14 mouse cellular contexts compared by ENCODE assay signal in genomic region chr8:91525342-91525817, GRCm38 (mm10).
A peak's percentile ranks its signal among the peaks of the same experiment; 100 is the strongest.
DNase-seq lines count a peak whose midpoint lies in the region; ATAC-seq and TF ChIP-seq lines count a peak whose summit lies in the region.
"Had no signal": no experiment of that assay in that cellular context is flagged by ENCODE, and none has a peak within 500 bp of the region (broad histone marks: within the 10 kb centered on the region; RNA-seq: fewer than 3 reads in every experiment).

No protein-coding gene starts in this region.

- H3K9ac ChIP-seq in kidney, embryonic 16.5 days (replicated peaks; ENCODE audit: low read length), result no peak overlapping the region
- no peak overlapping the region for H3K9ac ChIP-seq in MEL (ENCODE audit: control insufficient read depth, low read depth, low read length, poor library complexity, severe bottlenecking)
- H3K9ac ChIP-seq: intestine, embryonic 15.5 days had no signal

- no peaks in the 10 kb centered on the region for H3K36me3 ChIP-seq in kidney, embryonic 16.5 days (ENCODE audit: insufficient read depth, low read length)
- peaks cover 0 to 18% of the 10 kb centered on the region in 2 experiments for H3K36me3 ChIP-seq in MEL (ENCODE audit: control insufficient read depth in 1 of 2, insufficient read depth in 2 of 2, low read length in 2 of 2)

- DNase-seq in kidney, adult 18-20 months, result no peak
- no peak for DNase-seq in MEL (ENCODE audit: low read depth, low spot score)
- peak; percentile 89 for DNase-seq in embryo, embryonic 9.5 days (ENCODE audit: extremely low spot score)
- no peak for DNase-seq in cerebellum, postnatal 4 days (ENCODE audit: low spot score in 2 of 2)
- no peak for DNase-seq in heart, adult 11 months
- DNase-seq: cerebellum, postnatal 10 days; gastrocnemius, postnatal 14 days; lung, postnatal 10 days; thymus, postnatal 36 days had no signal

- no peaks in the 10 kb centered on the region for H3K79me2 ChIP-seq in MEL (ENCODE audit: control insufficient read depth, insufficient read depth, low read length, poor library complexity)

- TF ChIP-seq POLR2A in MEL (IDR thresholded peaks at IDR 0.05; ENCODE audit: control insufficient read depth in 1 of 2, insufficient read depth in 1 of 2, low read depth in 1 of 2, low read length in 2 of 2, poor library complexity in 1 of 2), result no peak

- H3K27me3 ChIP-seq in kidney, embryonic 16.5 days (ENCODE audit: insufficient read depth, low read length), result no peaks in the 10 kb centered on the region
- H3K27me3 ChIP-seq in MEL (ENCODE audit: control insufficient read depth in 1 of 2, insufficient read depth in 2 of 2, low read length in 2 of 2), result no peaks in the 10 kb centered on the region
- H3K27me3 ChIP-seq: intestine, embryonic 15.5 days had no signal

- no peak overlapping the region for H3K4me3 ChIP-seq in kidney, embryonic 16.5 days (ENCODE audit: low read length)
- H3K4me3 ChIP-seq in MEL (ENCODE audit: control insufficient read depth in 1 of 2, insufficient read depth in 1 of 2, low read depth in 2 of 2, low read length in 2 of 2), result no peak overlapping the region
- H3K4me3 ChIP-seq: erythroblast, embryonic 14.5 days; intestine, embryonic 15.5 days; myocyte had no signal

- no peak for TF ChIP-seq RAD21 in MEL (IDR thresholded peaks at IDR 0.05; ENCODE audit: low read depth, low read length)

- H3K27ac ChIP-seq in kidney, embryonic 16.5 days (ENCODE audit: low read length), result no peak overlapping the region
- H3K27ac ChIP-seq in MEL (ENCODE audit: control insufficient read depth, low read depth, low read length), result no peak overlapping the region; the same call in 1 of the 2 replicates
- H3K27ac ChIP-seq: intestine, embryonic 15.5 days had no signal

- peaks cover 46% of the 10 kb centered on the region for H3K4me1 ChIP-seq in kidney, embryonic 16.5 days (ENCODE audit: insufficient read depth, low read length)
- peaks cover 17 to 23% of the 10 kb centered on the region in 2 experiments for H3K4me1 ChIP-seq in MEL (ENCODE audit: control insufficient read depth in 1 of 2, insufficient read depth in 2 of 2, low read length in 2 of 2)
- H3K4me1 ChIP-seq: intestine, embryonic 15.5 days had no signal

- H3K9me3 ChIP-seq in kidney, embryonic 16.5 days (ENCODE audit: low read length), result no peaks in the 10 kb centered on the region
- H3K9me3 ChIP-seq in MEL (replicated peaks; ENCODE audit: insufficient read depth, low read length), result no peaks in the 10 kb centered on the region
- H3K9me3 ChIP-seq: intestine, embryonic 15.5 days had no signal

- H3K4me2 ChIP-seq in kidney, embryonic 16.5 days (replicated peaks; ENCODE audit: low read depth, low read length), result no peak overlapping the region
- H3K4me2 ChIP-seq: intestine, embryonic 15.5 days had no signal

- TF ChIP-seq EP300 in MEL (IDR thresholded peaks at IDR 0.05; ENCODE audit: low read depth in 1 of 2, low read length in 2 of 2), result peak; percentile 6 to 68; a peak in 1 of 4 replicates

- TF ChIP-seq CTCF in MEL (IDR thresholded peaks at IDR 0.05 in 2 of 3, conservative IDR thresholded peaks at IDR 0.05 in 1 of 3; ENCODE audit: control insufficient read depth in 1 of 3, insufficient read depth in 1 of 3, low read depth in 2 of 3, low read length in 3 of 3, poor library complexity in 1 of 3, severe bottlenecking in 1 of 3), result no peak

- WGBS in kidney, embryonic 16.5 days, result 17% methylated on average over 10 of the region's 10 CpGs

- 0 out of 2 replicates have a peak, but pooled peaks have one; percentile 20 for ATAC-seq in kidney, embryonic 16.5 days (ENCODE audit: low FRiP score, low TSS enrichment)
- ATAC-seq in megakaryocyte progenitor cell, adult 5-6 weeks (replicated peaks; ENCODE audit: poor library complexity), result peak; percentile 32; the same call in 1 of the 2 replicates
- ATAC-seq: intestine, embryonic 15.5 days had no signal

TF ChIP-seq in MEL, 35 proteins besides CTCF, POLR2A, EP300 and RAD21:
- no peak for TF ChIP-seq POLR2AphosphoS5 (IDR thresholded peaks at IDR 0.05; ENCODE audit: borderline replicate concordance, low read depth, low read length)
- no peak for TF ChIP-seq POLR2AphosphoS2 (IDR thresholded peaks at IDR 0.05; ENCODE audit: low read length)
- peak; percentile 50; the same call in 1 of the 2 replicates for TF ChIP-seq ETS1 (IDR thresholded peaks at IDR 0.05; ENCODE audit: low read depth, low read length)
- no peak for TF ChIP-seq MAX (IDR thresholded peaks at IDR 0.05; ENCODE audit: low read length)
- TF ChIP-seq NELFE (IDR thresholded peaks at IDR 0.05; ENCODE audit: low read depth, low read length), result no peak
- TF ChIP-seq USF2 (IDR thresholded peaks at IDR 0.05; ENCODE audit: borderline replicate concordance in 1 of 2, insufficient read depth in 1 of 2, low read depth in 1 of 2, low read length in 2 of 2), result no peak
- no peak for TF ChIP-seq RCOR1 (IDR thresholded peaks at IDR 0.05; ENCODE audit: low read depth, low read length)
- peak; percentile 27; the same call in 1 of the 2 replicates for TF ChIP-seq MAZ (IDR thresholded peaks at IDR 0.05; ENCODE audit: low read depth, low read length)
- TF ChIP-seq ELF1 (IDR thresholded peaks at IDR 0.05; ENCODE audit: low read depth, low read length), result no peak
- 0 out of 2 replicates have a peak, but pooled peaks have one; percentile 40 for TF ChIP-seq SIN3A (IDR thresholded peaks at IDR 0.05; ENCODE audit: low read length)
- TF ChIP-seq USF1 (IDR thresholded peaks at IDR 0.05; ENCODE audit: low read depth, low read length), result no peak
- TF ChIP-seq GABPA (IDR thresholded peaks at IDR 0.05; ENCODE audit: low read depth, low read length), result no peak
- no peak for TF ChIP-seq TAL1 (IDR thresholded peaks at IDR 0.05; ENCODE audit: low read length)
- TF ChIP-seq ZNF384 (IDR thresholded peaks at IDR 0.05; ENCODE audit: low read depth, low read length), result no peak
- no peak for TF ChIP-seq MXI1 (IDR thresholded peaks at IDR 0.05; ENCODE audit: low read depth, low read length)
- no peak for TF ChIP-seq BHLHE40 (IDR thresholded peaks at IDR 0.05; ENCODE audit: borderline replicate concordance, low read depth, low read length)
- no peak for TF ChIP-seq NRF1 (IDR thresholded peaks at IDR 0.05; ENCODE audit: insufficient read depth, low read depth, low read length, poor library complexity, severe bottlenecking)
- TF ChIP-seq HCFC1 (IDR thresholded peaks at IDR 0.05; ENCODE audit: low read depth, low read length), result no peak
- TF ChIP-seq MEF2A (IDR thresholded peaks at IDR 0.05; ENCODE audit: extremely low read depth, insufficient replicate concordance, low read depth, low read length, poor library complexity, severe bottlenecking), result no peak
- TF ChIP-seq GATA1 (IDR thresholded peaks at IDR 0.05; ENCODE audit: low read depth, low read length), result no peak
- TF ChIP-seq MYB (IDR thresholded peaks at IDR 0.05; ENCODE audit: low read depth, low read length), result no peak
- TF ChIP-seq TBP (IDR thresholded peaks at IDR 0.05; ENCODE audit: low read depth, low read length), result no peak
- TF ChIP-seq UBTF (IDR thresholded peaks at IDR 0.05; ENCODE audit: borderline replicate concordance, insufficient read depth, low read depth, low read length), result no peak
- TF ChIP-seq MAFK (IDR thresholded peaks at IDR 0.05; ENCODE audit: borderline replicate concordance, low read depth, low read length), result no peak
- no peak for TF ChIP-seq ZMIZ1 (IDR thresholded peaks at IDR 0.05; ENCODE audit: low read depth, low read length)
- TF ChIP-seq MYC (IDR thresholded peaks at IDR 0.05; ENCODE audit: low read depth, low read length), result no peak
- TF ChIP-seq ZKSCAN1 (IDR thresholded peaks at IDR 0.05; ENCODE audit: low read depth, low read length), result no peak
- no peak for TF ChIP-seq SMC3 (IDR thresholded peaks at IDR 0.05; ENCODE audit: low read depth, low read length)
- peak; percentile 47; the same call in 1 of the 2 replicates for TF ChIP-seq TCF12 (IDR thresholded peaks at IDR 0.05; ENCODE audit: low read depth, low read length)
- no peak for TF ChIP-seq CHD1 (IDR thresholded peaks at IDR 0.05; ENCODE audit: low read depth, low read length)
- no peak for TF ChIP-seq CHD2 (IDR thresholded peaks at IDR 0.05; ENCODE audit: low read length)
- no peak for TF ChIP-seq ZC3H11A (IDR thresholded peaks at IDR 0.05; ENCODE audit: low read depth, low read length)
- TF ChIP-seq KAT2A (conservative IDR thresholded peaks at IDR 0.05; ENCODE audit: low read depth, low read length), result no peak
- no peak for TF ChIP-seq E2F4 (IDR thresholded peaks at IDR 0.05; ENCODE audit: borderline replicate concordance, low read depth, low read length)
